Mouse (Mus musculus) adrenal gland, postnatal 14 days (tissue): ENCODE measurements around the gene Zfp36l1. TPM values are rescaled to one million over a fixed set of nuclear protein-coding genes. Genes with fewer than 3 reads are reported as not detected.

Experiments
- DNase-seq: peaks from one replicate; pipeline ENCODE4 v3.0.0; 2021; ENCODE audit warnings: mixed read lengths
- total RNA-seq: library from RNA; stranded (reverse); gene quantifications from 2 replicates; pipeline ENCODE4 v1.2.3, GENCODE M21; 2021

The Zfp36l1 gene
- total RNA-seq, 1 experiment from 2014 or later, result 204 TPM

DNA sequence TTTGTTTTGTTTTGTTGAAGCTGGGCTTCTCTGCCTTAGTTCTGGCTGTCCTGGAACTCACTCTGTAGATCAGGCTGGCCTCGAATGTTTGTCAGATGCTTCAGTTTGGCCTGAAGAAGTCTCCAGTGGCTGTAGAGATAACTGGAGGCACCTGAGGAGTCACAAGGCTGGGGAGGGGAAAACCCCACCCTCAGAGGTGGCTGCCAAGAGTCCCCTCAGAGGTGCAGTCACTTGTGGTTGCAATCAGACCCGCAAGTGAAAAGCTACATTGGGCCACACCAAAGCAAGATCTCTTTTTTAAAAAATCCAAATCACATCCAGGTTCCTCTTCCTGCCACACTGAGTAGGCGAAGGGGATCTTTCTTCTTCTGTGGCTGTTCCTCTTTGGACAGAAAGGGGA is 43.8 kb downstream of the Zfp36l1 start:
- DNase-seq, result no peak

DNA sequence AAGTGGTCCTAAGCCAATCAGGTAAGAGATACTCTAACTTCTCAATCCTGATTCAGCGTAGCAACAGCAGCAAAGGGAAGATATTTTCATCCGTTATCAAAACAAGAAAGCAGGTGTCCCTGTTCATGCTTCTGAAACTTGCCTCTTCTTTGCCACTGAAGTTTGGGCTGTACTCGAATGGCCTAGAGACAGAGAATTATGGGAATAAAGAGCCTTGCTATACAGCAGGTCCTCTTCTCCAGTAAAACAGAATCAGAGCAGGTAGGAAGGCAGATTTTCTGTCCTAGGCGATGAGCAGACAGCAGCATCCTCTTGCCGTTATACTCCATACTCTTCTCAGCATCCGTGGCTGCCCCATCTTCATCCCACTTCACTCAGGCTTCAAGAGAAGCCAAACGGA is 44.8 kb downstream of the Zfp36l1 start:
- DNase-seq, result no peak

DNA sequence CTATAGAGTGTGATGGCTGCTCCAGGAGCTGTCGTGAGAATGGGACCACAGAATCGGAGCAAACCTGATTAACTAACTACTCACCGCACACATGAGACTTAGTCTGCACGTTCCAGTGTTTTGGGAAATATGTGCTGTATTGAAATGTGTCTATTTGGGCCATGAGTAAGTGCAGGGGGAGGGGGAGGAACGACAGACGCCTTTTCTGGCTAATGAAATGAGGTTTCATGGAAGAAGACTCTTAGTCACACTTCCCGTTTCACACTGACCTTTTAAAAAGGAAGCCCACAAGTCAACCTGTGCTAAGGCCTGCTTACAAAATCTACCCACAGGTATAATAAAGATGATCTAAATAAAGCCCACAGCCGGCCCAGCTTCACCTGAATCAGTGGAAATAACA is 47.8 kb downstream of the Zfp36l1 start:
- no peak for DNase-seq

DNA sequence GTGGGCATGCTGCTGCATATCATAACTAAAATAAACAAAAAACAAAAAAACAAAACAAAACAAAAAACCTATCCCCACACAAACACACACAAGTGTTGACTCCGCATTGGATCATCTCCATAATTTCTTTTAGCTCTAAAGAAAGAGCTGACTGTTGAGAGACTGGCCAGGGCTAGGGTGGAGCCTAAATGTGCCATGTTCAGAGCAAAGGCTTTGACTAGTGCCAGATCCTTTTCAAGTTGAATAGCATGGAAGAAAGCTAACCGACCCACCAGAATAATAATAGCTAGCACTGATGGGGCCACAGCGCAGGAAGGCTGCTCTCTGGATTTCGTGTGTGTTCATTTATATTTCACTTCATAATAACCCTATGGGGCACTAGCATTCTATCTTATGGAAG is 48.5 kb downstream of the Zfp36l1 start:
- no peak for DNase-seq

DNA sequence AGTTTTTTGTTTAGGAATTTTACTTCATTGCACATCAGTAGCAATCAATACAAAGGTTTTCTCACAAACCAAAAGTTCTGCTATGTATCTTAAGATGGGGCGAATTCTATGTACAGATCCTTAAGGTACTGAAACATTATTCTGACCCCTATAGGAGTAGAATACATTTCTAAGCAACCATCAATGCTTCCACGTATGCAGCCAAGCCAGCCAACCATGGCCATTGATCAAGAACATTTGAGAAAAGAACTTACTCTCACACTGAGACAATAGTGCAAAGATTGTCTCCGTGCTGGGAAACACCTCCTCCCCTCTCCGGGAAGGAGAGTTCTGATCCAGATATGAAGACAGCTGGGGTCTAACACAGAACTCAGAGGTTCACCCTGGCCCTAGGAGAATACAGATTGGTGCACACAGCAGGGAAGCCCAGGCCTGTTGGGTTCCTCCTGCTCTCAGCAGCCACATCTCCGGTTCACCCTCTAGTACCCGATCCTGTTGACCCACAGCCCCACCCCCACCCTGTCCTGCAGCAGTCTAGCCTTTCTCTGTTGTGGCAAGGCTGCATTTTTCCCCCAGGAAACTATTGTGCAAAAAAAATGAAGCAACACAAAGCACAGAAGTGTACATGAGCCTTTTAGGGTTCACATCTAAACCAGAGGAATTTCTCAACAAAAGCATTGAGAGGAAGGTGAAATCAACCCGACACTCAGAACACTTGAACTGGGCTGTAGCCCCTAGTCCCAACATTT is 49.2 kb downstream of the Zfp36l1 start:
- DNase-seq, result no peak

DNA sequence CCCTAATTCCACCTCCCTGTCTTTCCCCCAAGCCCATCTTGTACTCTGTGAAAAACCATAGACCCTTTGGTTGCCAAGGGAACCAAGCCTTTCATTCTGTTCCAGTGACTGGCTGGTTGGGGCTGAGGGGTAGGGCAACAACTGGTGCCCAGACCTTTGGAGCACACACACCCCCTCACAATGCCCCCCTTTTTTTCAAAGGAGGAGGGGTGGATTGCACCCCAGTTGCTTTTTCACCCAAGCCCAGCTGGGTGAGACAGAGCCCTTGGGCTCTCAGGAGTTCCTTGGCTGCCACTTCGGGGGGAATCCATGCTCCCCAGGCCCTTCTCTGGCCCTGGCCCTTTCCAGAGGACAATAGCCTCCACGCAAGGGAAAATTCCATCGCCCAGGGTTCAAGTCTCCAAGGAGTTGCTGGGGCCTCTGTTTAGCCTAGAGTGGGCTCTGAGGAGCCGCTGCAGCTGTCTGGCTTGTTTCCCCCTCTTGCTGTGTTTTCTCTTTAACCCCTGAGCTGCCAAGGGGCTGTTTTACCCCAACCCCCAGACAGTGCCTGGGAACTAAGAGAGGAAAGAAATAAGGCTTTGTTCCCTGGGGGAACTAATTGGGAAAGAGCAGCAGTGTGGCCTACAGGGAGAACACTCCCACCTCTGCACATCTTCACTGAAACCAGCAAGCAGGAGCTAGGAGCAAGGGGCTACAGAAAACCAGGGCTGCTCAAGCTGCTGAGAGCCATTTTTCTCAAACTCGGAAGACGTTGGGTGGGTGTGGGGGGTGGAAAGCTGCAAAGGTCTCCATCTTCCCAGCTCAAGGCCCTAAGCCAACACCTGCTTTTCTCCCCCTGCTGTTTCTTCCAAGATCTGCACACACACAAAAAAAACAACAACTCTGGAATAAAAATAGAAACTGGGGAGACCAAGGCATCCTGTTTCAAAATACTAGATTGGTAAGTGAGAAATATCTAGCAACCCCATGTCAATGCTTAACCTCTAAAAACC is 50.1 kb downstream of the Zfp36l1 start:
- DNase-seq, result no peak

DNA sequence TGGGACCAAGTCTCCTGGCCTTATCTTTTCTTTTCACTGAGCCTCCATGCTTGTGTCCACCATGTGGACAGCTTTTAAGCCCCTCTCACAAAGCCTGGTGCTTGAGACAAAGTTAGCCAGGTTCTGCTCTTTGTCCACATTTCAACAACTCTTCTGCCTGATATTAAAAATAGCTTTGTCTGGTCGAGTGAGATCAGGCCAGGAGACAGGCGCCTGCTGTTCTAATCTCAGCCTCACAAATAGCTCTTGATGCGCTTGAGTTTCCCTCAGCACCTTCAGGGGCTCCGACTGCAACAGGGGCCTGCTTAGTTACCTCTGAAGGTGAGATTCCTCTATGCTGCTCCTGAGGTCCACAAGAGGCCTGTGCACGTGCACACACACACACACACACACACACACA is 51.0 kb downstream of the Zfp36l1 start:
- no peak for DNase-seq

DNA sequence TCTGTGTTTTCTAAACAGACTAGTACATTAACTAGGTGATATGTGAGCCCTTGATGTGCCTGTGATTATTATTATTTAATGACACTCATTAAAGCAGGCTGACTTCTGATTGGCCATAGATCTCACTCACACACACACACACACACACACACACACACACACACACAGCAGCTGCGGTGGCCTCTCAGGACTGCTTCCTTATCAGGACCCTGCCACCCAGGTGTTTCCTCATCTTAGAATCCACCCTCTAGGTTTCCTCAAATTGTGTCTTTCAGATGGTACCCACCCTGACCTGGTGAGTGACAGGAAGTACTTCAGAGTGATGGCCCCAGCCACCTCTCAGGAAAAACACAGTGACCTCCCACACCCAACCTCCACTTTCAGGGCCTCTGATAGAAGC is 52.0 kb downstream of the Zfp36l1 start:
- DNase-seq, result peak; percentile 15

DNA sequence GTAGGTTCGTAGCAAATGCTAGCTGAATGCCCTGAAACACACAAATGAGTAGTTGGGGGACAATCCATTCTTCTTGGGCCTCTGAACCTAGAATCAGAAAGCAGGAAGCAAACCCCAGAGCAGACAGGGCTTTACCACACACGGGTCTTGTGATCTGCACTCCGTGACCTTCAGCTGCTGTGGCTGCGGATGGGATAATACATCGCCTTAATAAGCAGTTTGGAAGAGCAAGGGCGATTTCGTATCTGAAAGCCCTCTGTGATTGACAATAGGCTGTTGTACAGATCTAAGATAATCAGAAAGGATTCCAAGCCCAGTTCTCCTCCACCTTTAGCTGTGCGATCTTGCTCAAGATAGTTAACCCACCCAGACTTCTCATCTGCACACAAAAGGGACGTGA is 52.5 kb downstream of the Zfp36l1 start:
- DNase-seq, result no peak

DNA sequence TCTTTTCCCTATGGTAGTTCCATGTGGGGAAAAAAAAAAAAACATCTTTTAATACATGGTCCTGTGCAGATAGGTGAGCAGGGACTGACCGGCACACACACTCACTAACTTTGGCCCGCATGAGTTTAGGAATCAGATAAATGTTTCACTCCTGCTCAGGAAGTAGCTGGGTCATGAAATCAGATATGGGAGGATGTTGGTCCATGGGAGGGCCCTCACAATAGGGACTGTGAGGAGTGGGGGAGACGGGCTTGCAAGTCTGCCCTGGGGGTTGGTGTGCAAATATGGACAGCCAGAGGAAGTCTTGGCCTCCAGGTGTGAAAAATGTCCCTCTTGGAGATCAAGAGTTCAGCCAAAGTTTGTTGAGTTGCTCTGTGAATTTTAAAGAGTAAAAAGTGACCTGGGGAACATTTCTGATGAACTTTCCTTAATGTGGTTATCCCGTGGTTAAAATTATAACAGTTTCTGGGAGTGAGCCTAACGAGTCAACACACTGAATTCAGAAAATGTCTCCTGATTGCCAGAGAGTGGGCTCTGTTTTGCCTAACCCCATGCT is 53.0 kb downstream of the Zfp36l1 start:
- no peak for DNase-seq

Other genes with a start within 250 kb of the Zfp36l1 start
- gene Actn1, start 147.4 kb upstream of the Zfp36l1 start, total RNA-seq, result 35.8 and 54.6 TPM in 2 replicates